Mouse (Mus musculus) hindbrain, embryonic 15.5 days (tissue): ENCODE measurements at regions not wholly inside any gene's neighbourhood (a gene's known extent, or its start where the extent isn't known, plus 50 kb on each side); places are given as distances from the start of the nearest gene placed in this dataset.
A peak's percentile ranks its signal among the peaks of the same experiment; 100 is the strongest.

Source experiments
- ATAC-seq: fragments of 200-750 bp; cut with Nextera tagmentation; 2 replicates; pipeline ENCODE4 v1.8.0; 2017; ENCODE audit warnings: low read depth, moderate number of reproducible peaks, moderate TSS enrichment; ENCODE audit not compliant: low FRiP score
- H3K27ac ChIP-seq: fragments of 300-500 bp; sonication (generic); replicated peaks from 2 replicates; pipeline ENCODE4 v1.5.1; 2015; ENCODE audit warnings: mild to moderate bottlenecking, inconsistent platforms
- H3K27me3 ChIP-seq: fragments of 300-500 bp; sonication (generic); 2 replicates; pipeline ENCODE4 v1.6.1; 2015; ENCODE audit warnings: control low read depth, inconsistent platforms
- H3K36me3 ChIP-seq: fragments of 300-500 bp; sonication (generic); 2 replicates; pipeline ENCODE4 v1.6.1; 2015; ENCODE audit warnings: control low read depth, inconsistent platforms
- H3K4me1 ChIP-seq: fragments of 300-500 bp; sonication (generic); replicated peaks from 2 replicates; pipeline ENCODE4 v1.6.1; 2015; ENCODE audit warnings: control low read depth, inconsistent platforms
- H3K4me2 ChIP-seq: fragments of 300-500 bp; sonication (generic); 2 replicates; pipeline ENCODE4 v1.6.1; 2015; ENCODE audit warnings: moderate library complexity, mild to moderate bottlenecking, inconsistent platforms
- H3K4me3 ChIP-seq: fragments of 300-500 bp; sonication (generic); 2 replicates; pipeline ENCODE4 v1.5.1; 2015; ENCODE audit warnings: mild to moderate bottlenecking, inconsistent platforms
- H3K9ac ChIP-seq: fragments of 300-500 bp; sonication (generic); 2 replicates; pipeline ENCODE4 v1.6.1; 2015; ENCODE audit warnings: inconsistent platforms
- H3K9me3 ChIP-seq: fragments of 300-500 bp; sonication (generic); 2 replicates; pipeline ENCODE4 v1.6.1; 2016; ENCODE audit warnings: control low read depth, inconsistent platforms
- WGBS: fragments of 180-500 bp; shearing (Covaris S2); methylation state at CpG from one replicate; pipeline ENCODE4 v1.1.7; 2015; 5-methylcytosine and 5-hydroxymethylcytosine counted together

DNA sequence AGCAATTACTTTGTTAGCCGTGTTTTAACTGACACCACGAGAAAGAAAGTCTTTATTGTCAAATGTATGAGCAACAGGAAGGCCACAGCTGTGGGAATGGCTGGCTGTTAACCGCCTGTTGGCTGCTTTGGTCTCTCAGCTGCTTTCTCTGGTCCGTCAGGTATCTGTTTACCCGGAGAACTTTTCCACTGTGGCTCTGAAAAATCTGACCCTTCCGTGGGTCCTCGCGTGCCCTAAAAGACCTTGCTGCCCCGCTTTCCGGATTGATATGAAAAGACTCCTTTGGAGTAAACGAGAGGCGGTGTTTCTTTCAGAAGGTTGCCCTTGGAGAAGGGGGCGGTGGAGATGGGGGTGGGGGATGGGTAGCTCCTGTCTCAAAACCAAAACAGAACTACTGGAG is 75.9 kb downstream of the Sox14 start:
- ATAC-seq, result no peak
- H3K27me3 ChIP-seq, result no peaks in the 10 kb centered on the region
- no peaks in the 10 kb centered on the region for H3K36me3 ChIP-seq
- peak overlapping the region; percentile 27 for H3K4me3 ChIP-seq
- H3K27ac ChIP-seq, result peak overlapping the region; percentile 15; the same call in 1 of the 2 replicates
- H3K9me3 ChIP-seq, result no peaks in the 10 kb centered on the region
- peak overlapping the region; percentile 50 for H3K4me2 ChIP-seq
- peaks cover 22% of the 10 kb centered on the region for H3K4me1 ChIP-seq
- 0 out of 2 replicates have a peak overlapping the region, but pooled peaks have one; percentile 34 for H3K9ac ChIP-seq
- WGBS, result under 1% methylated on average over 13 of the region's 13 CpGs

DNA sequence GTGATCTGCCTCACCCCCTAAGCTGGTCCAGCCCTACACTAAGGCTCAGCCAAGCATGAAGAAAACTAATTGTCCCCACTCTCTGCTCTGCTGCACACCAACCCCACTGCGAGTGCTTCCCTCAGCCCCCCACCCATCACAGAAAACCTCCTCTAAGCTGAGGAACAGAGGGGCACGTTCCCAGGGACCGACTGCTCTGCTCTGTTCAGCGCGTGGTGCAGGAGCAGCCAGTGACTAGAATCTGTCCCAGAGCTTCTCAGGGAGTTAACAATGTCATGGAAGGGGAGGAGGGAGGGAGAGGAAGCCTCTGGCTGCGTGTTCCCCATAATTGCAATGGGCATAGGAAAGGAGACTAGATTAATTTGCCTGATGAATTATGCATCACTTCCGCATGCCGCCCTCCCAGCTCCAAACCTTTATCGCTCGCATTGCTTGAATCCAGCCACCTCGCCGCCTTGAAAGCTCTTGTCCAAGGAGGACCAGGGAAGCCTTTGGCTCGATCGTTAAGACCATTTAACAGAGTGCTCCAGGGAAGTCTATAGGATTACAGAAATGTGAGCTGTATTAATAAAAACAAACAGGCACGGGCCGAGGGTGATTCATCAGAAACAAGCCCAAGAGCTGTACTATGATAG is 76.5 kb downstream of the Sox14 start:
- peak; percentile 91 for ATAC-seq
- Histone ChIP-seq H3K4me1 (peaks cover 22% of the 10 kb centered on the region), H3K27me3 (no peaks in the 10 kb centered on the region), H3K4me2 (peak overlapping the region; percentile 50), H3K9me3 (no peaks in the 10 kb centered on the region), H3K27ac (peak overlapping the region; percentile 15; the same call in 1 of the 2 replicates), H3K4me3 (peak overlapping the region; percentile 27), H3K36me3 (no peaks in the 10 kb centered on the region), H3K9ac (peak overlapping the region; percentile 34; the same call in 1 of the 2 replicates)
- under 1% methylated on average over 16 of the region's 16 CpGs for WGBS

DNA sequence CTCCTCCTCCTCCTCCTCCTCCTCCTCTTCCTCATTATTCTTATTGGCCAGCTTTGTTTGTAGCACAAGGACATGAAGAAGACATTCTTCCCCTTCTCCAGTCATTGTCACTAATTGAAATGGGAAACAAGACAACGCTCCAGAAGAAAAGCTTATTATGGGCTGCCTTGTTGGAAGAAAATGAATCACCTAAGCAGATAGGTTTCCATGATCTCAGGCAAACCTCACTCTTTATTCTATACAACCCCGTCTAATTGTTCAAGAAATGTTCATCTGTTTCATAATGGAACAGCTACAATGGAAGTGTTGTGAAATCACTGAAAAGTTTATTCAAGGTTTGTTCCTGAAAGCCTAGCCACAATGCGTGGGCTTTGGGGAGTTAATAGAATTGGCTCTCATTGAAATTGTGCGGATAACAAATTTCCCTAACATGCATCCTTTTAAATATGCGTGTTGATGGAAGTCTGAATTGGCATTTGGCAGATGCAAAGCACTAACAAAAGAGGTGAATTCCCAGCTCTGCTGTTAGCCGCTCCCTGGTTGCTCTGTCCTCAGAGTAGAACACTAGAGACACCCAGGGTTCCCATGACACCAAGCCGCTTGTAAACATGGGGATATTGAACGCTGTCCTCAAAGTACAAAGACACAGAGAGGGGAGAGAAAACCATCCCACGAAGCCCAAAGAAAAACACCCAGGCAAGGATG is 78.8 kb downstream of the Sox14 start:
- H3K27me3 ChIP-seq, result no peaks in the 10 kb centered on the region
- no peak for ATAC-seq
- 14% methylated on average over 9 of the region's 9 CpGs for WGBS
- H3K9me3 ChIP-seq, result no peaks in the 10 kb centered on the region
- no peaks in the 10 kb centered on the region for H3K36me3 ChIP-seq
- H3K27ac ChIP-seq, result no peak overlapping the region
- no peak overlapping the region for H3K4me2 ChIP-seq
- H3K4me3 ChIP-seq, result no peak overlapping the region
- no peak overlapping the region for H3K9ac ChIP-seq
- H3K4me1 ChIP-seq, result peaks cover 22% of the 10 kb centered on the region

DNA sequence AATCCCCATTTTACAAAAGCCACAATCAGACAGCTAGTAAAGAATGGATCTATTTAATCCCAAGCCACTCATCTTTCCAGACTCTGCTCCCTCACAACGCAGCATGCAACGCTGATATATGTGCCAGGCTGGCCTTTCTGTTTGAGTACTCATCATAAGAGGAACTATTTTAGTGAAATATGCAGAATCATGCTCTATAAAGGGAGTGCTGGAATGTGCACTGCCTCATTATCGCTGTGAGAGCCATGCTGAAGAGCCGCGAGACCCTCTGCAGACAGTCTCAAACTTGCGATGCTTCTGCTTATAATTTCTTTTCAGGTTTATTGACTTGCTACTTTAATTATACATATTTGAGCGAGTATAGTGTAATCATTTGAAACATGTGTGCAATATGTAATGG is 75.6 kb upstream of the Cldn18 start:
- Histone ChIP-seq H3K4me2 (no peak overlapping the region), H3K9me3 (no peaks in the 10 kb centered on the region), H3K9ac (no peak overlapping the region), H3K4me3 (no peak overlapping the region), H3K36me3 (no peaks in the 10 kb centered on the region), H3K27me3 (peaks cover 3% of the 10 kb centered on the region; the same call in 1 of the 2 replicates), H3K4me1 (0 out of 2 replicates have a peak, but pooled peaks cover 4% of the 10 kb centered on the region), H3K27ac (no peak overlapping the region)
- ATAC-seq, result no peak
- WGBS, result 66% methylated on average over 7 of the region's 7 CpGs

DNA sequence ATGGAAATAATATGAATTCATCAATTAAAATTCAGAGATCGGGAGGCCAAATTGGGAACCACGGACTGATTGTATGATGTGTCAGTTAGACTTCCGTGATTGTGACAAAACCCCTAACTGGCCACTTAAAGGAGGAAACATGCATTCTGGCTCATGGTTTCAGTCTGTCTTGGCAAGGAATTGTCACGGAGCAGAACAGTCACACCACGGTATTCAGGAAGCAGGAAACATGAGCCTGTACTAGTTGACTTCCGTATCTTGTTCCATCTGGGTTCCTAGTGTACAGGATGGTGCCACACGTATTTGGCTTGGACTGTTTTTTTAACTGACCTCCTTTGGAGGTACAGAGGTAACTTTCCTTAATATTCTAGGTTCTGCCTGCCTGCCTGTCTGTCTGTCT is 69.8 kb upstream of the Cldn18 start:
- no peak for ATAC-seq
- Histone ChIP-seq H3K9me3 (no peaks in the 10 kb centered on the region), H3K36me3 (no peaks in the 10 kb centered on the region), H3K4me1 (no peaks in the 10 kb centered on the region), H3K27me3 (peaks cover 3% of the 10 kb centered on the region; the same call in 1 of the 2 replicates), H3K27ac (no peak overlapping the region), H3K4me2 (no peak overlapping the region), H3K4me3 (no peak overlapping the region), H3K9ac (no peak overlapping the region)
- 92% methylated on average over 7 of the region's 7 CpGs for WGBS

DNA sequence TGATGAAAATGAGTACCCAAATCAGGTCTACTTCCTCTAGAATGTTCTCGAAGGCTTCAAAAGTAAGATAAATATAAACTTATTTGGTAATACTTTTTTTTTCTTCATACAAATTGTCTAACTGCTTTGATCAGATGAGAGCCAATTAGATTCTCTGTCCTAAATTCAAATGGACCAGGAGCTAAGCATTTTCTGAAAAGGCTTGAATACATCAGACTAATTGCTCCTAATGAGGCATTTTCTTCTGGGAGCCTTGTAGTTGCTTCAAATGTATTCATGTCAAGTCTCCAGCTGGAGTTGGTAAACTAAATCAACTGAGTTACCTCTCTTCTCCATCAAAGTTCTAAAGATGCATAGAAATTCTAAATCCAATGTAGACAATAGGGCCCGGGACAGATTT is 66.1 kb upstream of the Cldn18 start:
- no peaks in the 10 kb centered on the region for H3K36me3 ChIP-seq
- H3K4me1 ChIP-seq, result no peaks in the 10 kb centered on the region
- no peaks in the 10 kb centered on the region for H3K9me3 ChIP-seq
- ATAC-seq, result no peak
- H3K4me2 ChIP-seq, result no peak overlapping the region
- WGBS, result 67% methylated on average over 2 of the region's 2 CpGs
- H3K27me3 ChIP-seq, result no peaks in the 10 kb centered on the region
- H3K4me3 ChIP-seq, result no peak overlapping the region
- H3K27ac ChIP-seq, result no peak overlapping the region
- H3K9ac ChIP-seq, result no peak overlapping the region

DNA sequence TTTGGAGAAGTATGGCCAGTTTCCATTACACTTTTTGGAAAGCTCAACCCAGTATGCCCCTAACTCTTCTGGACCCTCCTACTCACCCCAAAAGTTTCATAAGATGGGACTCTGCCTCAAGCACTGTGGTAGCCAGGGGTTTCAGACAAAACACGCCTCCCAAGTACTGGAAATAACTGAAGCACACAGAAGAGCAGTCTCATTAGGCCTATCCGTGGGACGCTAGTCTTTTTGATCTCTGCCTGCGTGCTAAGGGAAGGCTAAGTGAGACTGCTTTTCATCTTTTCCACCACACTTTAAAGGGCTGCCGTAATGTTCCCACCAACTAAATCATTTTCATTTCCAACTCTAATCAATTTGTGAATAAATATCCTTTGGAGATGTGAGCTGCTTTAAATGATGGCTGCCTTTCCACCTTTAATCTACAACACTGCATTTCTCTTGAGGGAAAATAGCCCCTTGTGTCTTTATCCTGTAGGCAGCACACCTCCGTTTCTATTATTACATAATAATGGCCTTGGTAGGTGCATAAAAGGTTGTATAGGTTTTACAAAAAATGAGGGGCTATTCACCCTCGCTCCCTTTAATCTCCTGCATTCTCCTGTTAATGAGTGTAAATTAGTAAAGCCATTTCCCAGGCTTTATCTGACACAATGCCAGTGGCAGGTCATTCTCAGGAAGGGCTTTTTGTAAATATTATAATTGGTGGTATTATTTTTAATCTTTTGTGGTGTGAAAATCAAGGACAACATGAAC is 65.5 kb upstream of the Cldn18 start:
- Histone ChIP-seq H3K27me3 (no peaks in the 10 kb centered on the region), H3K9me3 (no peaks in the 10 kb centered on the region), H3K4me2 (no peak overlapping the region), H3K4me1 (no peaks in the 10 kb centered on the region), H3K9ac (no peak overlapping the region), H3K27ac (no peak overlapping the region), H3K4me3 (no peak overlapping the region), H3K36me3 (no peaks in the 10 kb centered on the region)
- no peak for ATAC-seq
- WGBS, result 58% methylated on average over 7 of the region's 7 CpGs

DNA sequence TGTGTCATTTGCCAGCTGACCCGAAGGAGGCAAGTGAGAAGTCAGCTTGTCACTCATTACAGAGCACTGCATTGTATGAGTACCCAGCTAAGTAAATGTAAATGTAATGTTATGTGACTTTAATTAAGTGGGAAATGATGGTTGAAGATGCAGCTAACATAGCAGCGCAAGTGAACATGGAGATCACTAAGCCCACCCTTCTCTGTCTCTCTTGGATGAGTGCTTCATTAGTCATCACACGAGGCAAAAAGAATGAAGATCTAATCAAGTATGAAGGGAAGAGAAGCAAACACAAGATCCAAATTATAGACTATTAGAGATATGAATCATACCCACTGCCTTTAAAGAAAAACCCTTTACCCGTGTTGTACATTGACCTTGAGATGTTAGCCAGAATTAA is 61.8 kb upstream of the Cldn18 start:
- 79% methylated on average over 4 of the region's 4 CpGs for WGBS
- no peak for ATAC-seq
- no peaks in the 10 kb centered on the region for H3K4me1 ChIP-seq
- H3K27ac ChIP-seq, result no peak overlapping the region
- H3K9me3 ChIP-seq, result no peaks in the 10 kb centered on the region
- no peaks in the 10 kb centered on the region for H3K27me3 ChIP-seq
- no peaks in the 10 kb centered on the region for H3K36me3 ChIP-seq
- no peak overlapping the region for H3K4me2 ChIP-seq
- no peak overlapping the region for H3K4me3 ChIP-seq
- no peak overlapping the region for H3K9ac ChIP-seq

DNA sequence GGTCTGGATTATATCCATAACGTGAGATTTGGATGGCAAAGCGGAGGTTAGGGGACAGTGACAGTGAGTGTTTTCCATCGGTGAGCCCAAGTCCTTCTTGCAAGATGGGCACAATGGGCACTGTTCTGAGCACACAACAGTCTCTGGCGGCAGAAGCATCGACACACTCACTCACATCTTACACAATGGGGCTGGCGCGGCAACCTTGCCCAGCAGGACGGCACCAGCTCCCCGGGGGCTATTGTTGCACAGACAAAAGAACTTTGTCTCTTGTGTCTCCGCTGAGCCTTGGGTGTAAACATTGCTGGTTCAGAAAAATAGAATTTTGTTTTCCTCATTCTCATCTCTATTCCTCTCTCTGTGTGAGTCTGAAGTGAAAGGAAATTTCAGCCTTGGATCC is 53.6 kb upstream of the Cldn18 start:
- ATAC-seq, result no peak
- Histone ChIP-seq H3K36me3 (no peaks in the 10 kb centered on the region), H3K4me2 (peak overlapping the region; percentile 37), H3K27me3 (no peaks in the 10 kb centered on the region), H3K9me3 (no peaks in the 10 kb centered on the region), H3K27ac (no peak overlapping the region), H3K9ac (no peak overlapping the region), H3K4me3 (no peak overlapping the region), H3K4me1 (peaks cover 7% of the 10 kb centered on the region)
- 5% methylated on average over 10 of the region's 10 CpGs for WGBS
